Mouse (Mus musculus): ENCODE results near the gene Acap1. TPM values are rescaled to one million over a fixed set of nuclear protein-coding genes. Genes with fewer than 3 reads are reported as not detected.
A peak's percentile ranks its signal among the peaks of the same experiment; 100 is the strongest.

The Acap1 gene
- polyA plus RNA-seq, 1 experiment from 2014 or later = 0.67 TPM

- H3K4me1 ChIP-seq (ENCODE audit: insufficient read depth, low read length) = 0 out of 2 replicates have a peak, but pooled peaks cover 5% of the 10 kb centered on the region
- H3K4me3 ChIP-seq (ENCODE audit: low read length) = no peak overlapping the region
- no peak overlapping the region for H3K4me2 ChIP-seq (replicated peaks; ENCODE audit: low read depth, low read length)
- H3K9me3 ChIP-seq (ENCODE audit: low read length) = no peaks in the 10 kb centered on the region
- no peak overlapping the region for H3K27ac ChIP-seq (ENCODE audit: low read length)
- no peak for ATAC-seq (ENCODE audit: low FRiP score, low TSS enrichment)
- WGBS = 64% methylated on average over 4 of the region's 4 CpGs
- H3K27me3 ChIP-seq (ENCODE audit: insufficient read depth, low read length) = no peaks in the 10 kb centered on the region
- H3K36me3 ChIP-seq (ENCODE audit: insufficient read depth, low read length) = no peaks in the 10 kb centered on the region
- H3K9ac ChIP-seq (replicated peaks; ENCODE audit: low read length) = no peak overlapping the region
Measured at GRCm38 (mm10) chr11:69891482-69891881, 3.9 kb downstream of the Acap1 start.

GRCm38 (mm10) chr11:69886907-69887635 is 8.3 kb downstream of the Acap1 start:
- H3K27me3 ChIP-seq (ENCODE audit: insufficient read depth, low read length) = no peaks in the 10 kb centered on the region
- no peak overlapping the region for H3K27ac ChIP-seq (ENCODE audit: low read length)
- 0 out of 2 replicates have a peak, but pooled peaks have one; percentile 46 for ATAC-seq (ENCODE audit: low FRiP score, low TSS enrichment)
- H3K4me1 ChIP-seq (ENCODE audit: insufficient read depth, low read length) = peaks cover 9% of the 10 kb centered on the region
- no peak overlapping the region for H3K4me3 ChIP-seq (ENCODE audit: low read length)
- WGBS = 69% methylated on average over 8 of the region's 8 CpGs
- no peak overlapping the region for H3K9ac ChIP-seq (replicated peaks; ENCODE audit: low read length)
- no peaks in the 10 kb centered on the region for H3K36me3 ChIP-seq (ENCODE audit: insufficient read depth, low read length)
- no peak overlapping the region for H3K4me2 ChIP-seq (replicated peaks; ENCODE audit: low read depth, low read length)
- H3K9me3 ChIP-seq (ENCODE audit: low read length) = no peaks in the 10 kb centered on the region

- Histone ChIP-seq H3K27me3 (ENCODE audit: insufficient read depth, low read length) (no peaks in the 10 kb centered on the region), H3K4me1 (ENCODE audit: insufficient read depth, low read length) (peaks cover 14% of the 10 kb centered on the region), H3K4me2 (replicated peaks; ENCODE audit: low read depth, low read length) (0 out of 2 replicates have a peak overlapping the region, but pooled peaks have one; percentile 5), H3K36me3 (ENCODE audit: insufficient read depth, low read length) (no peaks in the 10 kb centered on the region), H3K27ac (ENCODE audit: low read length) (peak overlapping the region; percentile 14; the same call in 1 of the 2 replicates), H3K4me3 (ENCODE audit: low read length) (no peak overlapping the region), H3K9me3 (ENCODE audit: low read length) (no peaks in the 10 kb centered on the region), H3K9ac (replicated peaks; ENCODE audit: low read length) (peak overlapping the region; percentile 14; the same call in 1 of the 2 replicates)
- 68% methylated on average over 8 of the region's 8 CpGs for WGBS
- no peak for ATAC-seq (ENCODE audit: low FRiP score, low TSS enrichment)
Measured at GRCm38 (mm10) chr11:69884663-69885062, 10.7 kb downstream of the Acap1 start.

- 58% methylated on average over 9 of the region's 9 CpGs for WGBS
- 0 out of 2 replicates have a peak overlapping the region, but pooled peaks have one; percentile 14 for H3K9ac ChIP-seq (replicated peaks; ENCODE audit: low read length)
- H3K36me3 ChIP-seq (ENCODE audit: insufficient read depth, low read length) = no peaks in the 10 kb centered on the region
- H3K27me3 ChIP-seq (ENCODE audit: insufficient read depth, low read length) = no peaks in the 10 kb centered on the region
- no peak for ATAC-seq (ENCODE audit: low FRiP score, low TSS enrichment)
- H3K9me3 ChIP-seq (ENCODE audit: low read length) = no peaks in the 10 kb centered on the region
- peak overlapping the region; percentile 14; the same call in 1 of the 2 replicates for H3K27ac ChIP-seq (ENCODE audit: low read length)
- no peak overlapping the region for H3K4me3 ChIP-seq (ENCODE audit: low read length)
- peaks cover 19% of the 10 kb centered on the region for H3K4me1 ChIP-seq (ENCODE audit: insufficient read depth, low read length)
- 0 out of 2 replicates have a peak overlapping the region, but pooled peaks have one; percentile 5 for H3K4me2 ChIP-seq (replicated peaks; ENCODE audit: low read depth, low read length)
Measured at GRCm38 (mm10) chr11:69884240-69884639, 11.1 kb downstream of the Acap1 start.

GRCm38 (mm10) chr11:69883527-69884151 is 11.7 kb downstream of the Acap1 start:
- Histone ChIP-seq H3K9ac (replicated peaks; ENCODE audit: low read length) (no peak overlapping the region), H3K4me2 (replicated peaks; ENCODE audit: low read depth, low read length) (no peak overlapping the region), H3K4me3 (ENCODE audit: low read length) (no peak overlapping the region), H3K36me3 (ENCODE audit: insufficient read depth, low read length) (no peaks in the 10 kb centered on the region), H3K27me3 (ENCODE audit: insufficient read depth, low read length) (no peaks in the 10 kb centered on the region), H3K9me3 (ENCODE audit: low read length) (no peaks in the 10 kb centered on the region), H3K27ac (ENCODE audit: low read length) (no peak overlapping the region; the same call in 1 of the 2 replicates), H3K4me1 (ENCODE audit: insufficient read depth, low read length) (peaks cover 25% of the 10 kb centered on the region)
- whole genome bisulfite sequencing = 87% methylated on average over 8 of the region's 8 CpGs
- ATAC-seq (ENCODE audit: low FRiP score, low TSS enrichment) = no peak

GRCm38 (mm10) chr11:69883066-69883465 is 12.3 kb downstream of the Acap1 start:
- H3K36me3 ChIP-seq (ENCODE audit: insufficient read depth, low read length) = no peaks in the 10 kb centered on the region
- no peaks in the 10 kb centered on the region for H3K27me3 ChIP-seq (ENCODE audit: insufficient read depth, low read length)
- H3K9ac ChIP-seq (replicated peaks; ENCODE audit: low read length) = no peak overlapping the region
- H3K4me1 ChIP-seq (ENCODE audit: insufficient read depth, low read length) = peaks cover 30% of the 10 kb centered on the region
- 66% methylated on average over 4 of the region's 4 CpGs for WGBS
- H3K4me3 ChIP-seq (ENCODE audit: low read length) = no peak overlapping the region
- no peak overlapping the region for H3K4me2 ChIP-seq (replicated peaks; ENCODE audit: low read depth, low read length)
- no peak overlapping the region for H3K27ac ChIP-seq (ENCODE audit: low read length)
- ATAC-seq (ENCODE audit: low FRiP score, low TSS enrichment) = no peak
- H3K9me3 ChIP-seq (ENCODE audit: low read length) = no peaks in the 10 kb centered on the region

- Histone ChIP-seq H3K36me3 (ENCODE audit: insufficient read depth, low read length) (no peaks in the 10 kb centered on the region), H3K4me3 (ENCODE audit: low read length) (peak overlapping the region; percentile 65), H3K9ac (replicated peaks; ENCODE audit: low read length) (peak overlapping the region; percentile 63), H3K27me3 (ENCODE audit: insufficient read depth, low read length) (no peaks in the 10 kb centered on the region), H3K9me3 (ENCODE audit: low read length) (no peaks in the 10 kb centered on the region), H3K27ac (ENCODE audit: low read length) (peak overlapping the region; percentile 98), H3K4me1 (ENCODE audit: insufficient read depth, low read length) (peaks cover 39% of the 10 kb centered on the region), H3K4me2 (replicated peaks; ENCODE audit: low read depth, low read length) (peak overlapping the region; percentile 55)
- ATAC-seq (ENCODE audit: low FRiP score, low TSS enrichment) = peak; percentile 1; the same call in 1 of the 2 replicates
- 57% methylated on average over 21 of the region's 21 CpGs for whole genome bisulfite sequencing
Measured at GRCm38 (mm10) chr11:69881787-69882670, 13.3 kb downstream of the Acap1 start.

GRCm38 (mm10) chr11:69880853-69881603 is 14.3 kb downstream of the Acap1 start, which contains the start of gene Kctd11:
Gene Kctd11, minus strand, starts transcription at chr11:69881406.
- Histone ChIP-seq H3K9me3 (ENCODE audit: low read length) (no peaks in the 10 kb centered on the region), H3K4me3 (ENCODE audit: low read length) (peak within 1 kb of the TSS; percentile 65), H3K36me3 (ENCODE audit: insufficient read depth, low read length) (no peaks in the 10 kb centered on the region), H3K4me1 (ENCODE audit: insufficient read depth, low read length) (peaks cover 48% of the 10 kb centered on the region), H3K4me2 (replicated peaks; ENCODE audit: low read depth, low read length) (peak within 1 kb of the TSS; percentile 55), H3K27ac (ENCODE audit: low read length) (peak within 1 kb of the TSS; percentile 98), H3K27me3 (ENCODE audit: insufficient read depth, low read length) (no peaks in the 10 kb centered on the region), H3K9ac (replicated peaks; ENCODE audit: low read length) (peak within 1 kb of the TSS; percentile 63)
- peak; percentile 93 for ATAC-seq (ENCODE audit: low FRiP score, low TSS enrichment)
- WGBS = under 1% methylated on average over 46 of the region's 46 CpGs

GRCm38 (mm10) chr11:69880506-69880852 is 14.9 kb downstream of the Acap1 start:
- Histone ChIP-seq H3K9me3 (ENCODE audit: low read length) (no peaks in the 10 kb centered on the region), H3K36me3 (ENCODE audit: insufficient read depth, low read length) (no peaks in the 10 kb centered on the region), H3K27ac (ENCODE audit: low read length) (peak overlapping the region; percentile 98), H3K4me1 (ENCODE audit: insufficient read depth, low read length) (peaks cover 52% of the 10 kb centered on the region), H3K27me3 (ENCODE audit: insufficient read depth, low read length) (no peaks in the 10 kb centered on the region), H3K9ac (replicated peaks; ENCODE audit: low read length) (peak overlapping the region; percentile 63), H3K4me2 (replicated peaks; ENCODE audit: low read depth, low read length) (peak overlapping the region; percentile 55), H3K4me3 (ENCODE audit: low read length) (peak overlapping the region; percentile 65)
- ATAC-seq (ENCODE audit: low FRiP score, low TSS enrichment) = peak; percentile 49; the same call in 1 of the 2 replicates
- 0% methylated on average over 18 of the region's 18 CpGs for WGBS

Data from kidney, embryonic 16.5 days (tissue).